Mouse (Mus musculus) erythroblast, embryonic 14.5 days (primary cell): ENCODE results near the gene Caskin1.

Source experiments
- GATA1 ChIP-seq: IDR thresholded peaks from 2 replicates; pipeline ENCODE4 v1.6.1; 2012; ENCODE audit warnings: low read length, inconsistent platforms, mixed read lengths
- TAL1 ChIP-seq: IDR thresholded peaks from 3 replicates; pipeline ENCODE4 v1.6.1; 2012; ENCODE audit warnings: low read length, inconsistent platforms, mixed read lengths

DNA sequence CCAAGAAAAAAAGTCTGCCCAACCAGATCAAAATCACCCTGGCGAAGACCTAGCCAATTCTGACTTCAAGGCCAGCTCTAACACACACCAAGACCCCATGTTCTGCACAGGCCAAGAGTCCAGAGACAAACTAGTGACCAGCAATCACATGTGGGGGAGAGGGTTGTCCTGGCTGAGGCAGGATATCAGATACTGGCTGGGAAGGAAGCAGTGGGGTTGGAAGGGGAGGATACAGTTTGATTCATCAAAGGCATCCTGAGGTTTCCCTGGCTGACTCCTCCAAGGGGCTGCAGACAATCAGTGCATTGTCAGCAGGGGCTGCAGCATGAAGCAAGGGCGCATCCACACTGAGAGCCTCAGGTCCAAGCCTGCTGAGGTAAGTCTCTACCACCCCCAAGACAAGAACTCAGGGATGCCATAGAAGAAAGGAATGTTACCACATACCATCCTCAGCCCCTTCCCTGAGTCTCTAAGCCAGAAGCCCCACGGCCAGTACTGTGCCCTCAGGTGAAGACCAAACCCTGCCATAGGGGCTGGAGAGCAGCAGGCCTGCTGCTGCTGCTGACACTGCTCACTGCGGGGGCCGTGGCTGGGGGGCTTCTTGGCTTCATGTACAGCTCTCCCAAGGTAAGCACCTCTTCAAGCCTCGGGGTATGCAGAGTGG is 14.7 kb upstream of the Caskin1 start, which contains the start of gene Bricd5:
- TF ChIP-seq GATA1 (no peak), TAL1 (no peak)
